Mouse (Mus musculus) neural tube, embryonic 15.5 days (tissue): ENCODE measurements around the gene 1700011M02Rik. TPM values are rescaled to one million over a fixed set of nuclear protein-coding genes. Genes with fewer than 3 reads are reported as not detected.
"Not testable (repeated sequence)": the region's sequence is repeated elsewhere in the genome, so short reads cannot be mapped to it uniquely, and the experiment has no call there.

Experiments used
- ATAC-seq: fragments of 200-750 bp; cut with Nextera tagmentation; 2 replicates; pipeline ENCODE4 v1.8.0; 2017; ENCODE audit warnings: mild to moderate bottlenecking, moderate TSS enrichment, moderate library complexity; ENCODE audit not compliant: low FRiP score
- H3K27ac ChIP-seq: fragments of 300-500 bp; sonication (generic); replicated peaks from 2 replicates; pipeline ENCODE4 v1.5.1; 2015; ENCODE audit warnings: mild to moderate bottlenecking, inconsistent platforms
- H3K27me3 ChIP-seq: fragments of 300-500 bp; sonication (generic); replicated peaks from 2 replicates; pipeline ENCODE4 v1.6.1; 2015; ENCODE audit warnings: inconsistent platforms
- H3K36me3 ChIP-seq: fragments of 300-500 bp; sonication (generic); 2 replicates; pipeline ENCODE4 v1.6.1; 2015; ENCODE audit warnings: inconsistent platforms
- H3K4me1 ChIP-seq: fragments of 300-500 bp; sonication (generic); 2 replicates; pipeline ENCODE4 v1.6.1; 2015; ENCODE audit warnings: inconsistent platforms
- H3K4me2 ChIP-seq: fragments of 300-500 bp; sonication (generic); 2 replicates; pipeline ENCODE4 v1.6.1; 2015; ENCODE audit warnings: inconsistent platforms, mild to moderate bottlenecking, moderate library complexity
- H3K4me3 ChIP-seq: fragments of 300-500 bp; sonication (generic); replicated peaks from 2 replicates; pipeline ENCODE4 v1.5.1; 2015; ENCODE audit warnings: mild to moderate bottlenecking, inconsistent platforms
- H3K9ac ChIP-seq: fragments of 300-500 bp; sonication (generic); replicated peaks from 2 replicates; pipeline ENCODE4 v1.6.1; 2015; ENCODE audit warnings: mild to moderate bottlenecking, inconsistent platforms
- H3K9me3 ChIP-seq: fragments of 300-500 bp; sonication (generic); replicated peaks from 2 replicates; pipeline ENCODE4 v1.6.1; 2016; ENCODE audit warnings: inconsistent platforms
- WGBS: fragments of 180-500 bp; shearing (Covaris S2); methylation state at CpG from one replicate; pipeline ENCODE4 v1.1.7; 2015; ENCODE audit warnings: mixed read lengths; 5-methylcytosine and 5-hydroxymethylcytosine counted together
- polyA plus RNA-seq: library from polyadenylated mRNA; unstranded; fragments of >200 nt; fragmentation: Nextera tagmentation; extraction: Ambion mirVana; gene quantifications from 2 replicates; pipeline ENCODE4 v1.2.1, GENCODE M21; 2015

1700011M02Rik gene
- polyA plus RNA-seq: not detected in 2 replicates

- not testable (repeated sequence) for H3K36me3 ChIP-seq, H3K4me3 ChIP-seq, H3K27ac ChIP-seq, H3K9me3 ChIP-seq, H3K27me3 ChIP-seq, H3K4me1 ChIP-seq, H3K9ac ChIP-seq, H3K4me2 ChIP-seq, ATAC-seq
- 91% methylated on average over 7 of the region's 9 CpGs for WGBS
Observed at GRCm38 (mm10) chrX:102908587-102908986, at the start of gene 1700011M02Rik, which contains the start of gene Dmrtc1a. Gene 1700011M02Rik (plus strand): TSS chrX:102908905. Gene Dmrtc1a (minus strand): TSS chrX:102908687.

- ATAC-seq: no peak
- Histone ChIP-seq H3K36me3 (no peaks in the 10 kb centered on the region), H3K9ac (no peak within 1 kb of the TSS), H3K27me3 (no peaks in the 10 kb centered on the region), H3K9me3 (no peaks in the 10 kb centered on the region), H3K4me3 (no peak within 1 kb of the TSS), H3K4me2 (no peak within 1 kb of the TSS), H3K4me1 (no peaks in the 10 kb centered on the region), H3K27ac (no peak within 1 kb of the TSS)
- WGBS: 89% methylated on average over 6 of the region's 6 CpGs
Observed at GRCm38 (mm10) chrX:102867871-102868270, 40.8 kb upstream of the 1700011M02Rik start, which contains the start of gene 1700031F05Rik. Gene 1700031F05Rik (minus strand): TSS chrX:102867971.

GRCm38 (mm10) chrX:102914823-102915222 is 6.1 kb downstream of the 1700011M02Rik start:
- WGBS: 89% methylated on average over 1 of the region's 1 CpGs
- not testable (repeated sequence) for H3K27ac ChIP-seq, H3K4me3 ChIP-seq, H3K4me2 ChIP-seq, H3K4me1 ChIP-seq, H3K27me3 ChIP-seq, H3K9ac ChIP-seq, ATAC-seq, H3K36me3 ChIP-seq, H3K9me3 ChIP-seq

GRCm38 (mm10) chrX:102926707-102927106 is 18.0 kb downstream of the 1700011M02Rik start:
- WGBS: 48% methylated on average over 4 of the region's 4 CpGs
- H3K27me3 ChIP-seq, H3K36me3 ChIP-seq, H3K4me3 ChIP-seq, H3K9me3 ChIP-seq, H3K27ac ChIP-seq, H3K9ac ChIP-seq, H3K4me1 ChIP-seq, H3K4me2 ChIP-seq: not testable (repeated sequence)
- ATAC-seq: peak; percentile 57; the same call in 1 of the 2 replicates

- WGBS: 88% methylated on average over 6 of the region's 6 CpGs
- not testable (repeated sequence) for H3K4me3 ChIP-seq, H3K4me2 ChIP-seq, H3K27me3 ChIP-seq, H3K9me3 ChIP-seq, H3K9ac ChIP-seq, H3K36me3 ChIP-seq, H3K4me1 ChIP-seq, ATAC-seq, H3K27ac ChIP-seq
Observed at GRCm38 (mm10) chrX:102928072-102928471, 19.4 kb downstream of the 1700011M02Rik start, which contains the start of gene 1700018G05Rik. Gene 1700018G05Rik (plus strand): TSS chrX:102928372.

- Histone ChIP-seq H3K36me3 (no peaks in the 10 kb centered on the region), H3K9ac (peak overlapping the region; percentile 48; the same call in 1 of the 2 replicates), H3K27ac (peak overlapping the region; percentile 41; the same call in 1 of the 2 replicates), H3K4me1 (peaks cover 9% of the 10 kb centered on the region; the same call in 1 of the 2 replicates), H3K27me3 (peaks cover 17% of the 10 kb centered on the region), H3K9me3 (no peaks in the 10 kb centered on the region), H3K4me2 (peak overlapping the region; percentile 68), H3K4me3 (peak overlapping the region; percentile 53)
- peak; percentile 16; the same call in 1 of the 2 replicates for ATAC-seq
- WGBS: 49% methylated on average over 12 of the region's 12 CpGs
Observed at GRCm38 (mm10) chrX:102932992-102933570, 24.4 kb downstream of the 1700011M02Rik start.

- Histone ChIP-seq H3K27me3 (peaks cover 17% of the 10 kb centered on the region), H3K4me2 (peak overlapping the region; percentile 68), H3K4me3 (peak overlapping the region; percentile 53), H3K27ac (peak overlapping the region; percentile 41; the same call in 1 of the 2 replicates), H3K4me1 (peaks cover 9% of the 10 kb centered on the region; the same call in 1 of the 2 replicates), H3K9ac (peak overlapping the region; percentile 48), H3K36me3 (no peaks in the 10 kb centered on the region), H3K9me3 (no peaks in the 10 kb centered on the region)
- ATAC-seq: peak; percentile 87
- WGBS: 19% methylated on average over 47 of the region's 68 CpGs
Observed at GRCm38 (mm10) chrX:102933571-102934394, 25.1 kb downstream of the 1700011M02Rik start.

GRCm38 (mm10) chrX:102934395-102934764 is 25.7 kb downstream of the 1700011M02Rik start:
- Histone ChIP-seq H3K4me1 (peaks cover 9% of the 10 kb centered on the region; the same call in 1 of the 2 replicates), H3K36me3 (no peaks in the 10 kb centered on the region), H3K27me3 (peaks cover 17% of the 10 kb centered on the region), H3K9me3 (no peaks in the 10 kb centered on the region), H3K4me3 (peak overlapping the region; percentile 53), H3K4me2 (peak overlapping the region; percentile 68), H3K27ac (no peak overlapping the region), H3K9ac (no peak overlapping the region)
- peak; percentile 32; the same call in 1 of the 2 replicates for ATAC-seq
- WGBS: 47% methylated on average over 8 of the region's 8 CpGs

GRCm38 (mm10) chrX:102936743-102937142 is 28.0 kb downstream of the 1700011M02Rik start:
- no peaks in the 10 kb centered on the region for H3K36me3 ChIP-seq
- ATAC-seq: no peak
- 86% methylated on average over 5 of the region's 5 CpGs for WGBS

GRCm38 (mm10) chrX:102950136-102950535 is 41.4 kb downstream of the 1700011M02Rik start:
- WGBS: 93% methylated on average over 11 of the region's 11 CpGs
- not testable (repeated sequence) for H3K9me3 ChIP-seq, H3K4me2 ChIP-seq, H3K27me3 ChIP-seq, H3K36me3 ChIP-seq, H3K4me1 ChIP-seq, H3K9ac ChIP-seq, H3K4me3 ChIP-seq, ATAC-seq, H3K27ac ChIP-seq

More at GRCm38 (mm10) chrX:102936743-102937142, 28.0 kb downstream of the 1700011M02Rik start:
- peaks cover 9% of the 10 kb centered on the region; the same call in 1 of the 2 replicates for H3K4me1 ChIP-seq
- peaks cover 17% of the 10 kb centered on the region for H3K27me3 ChIP-seq
- no peak overlapping the region for H3K9ac ChIP-seq
- no peak overlapping the region for H3K4me2 ChIP-seq
- H3K27ac ChIP-seq: no peak overlapping the region
- no peak overlapping the region for H3K4me3 ChIP-seq
- no peaks in the 10 kb centered on the region for H3K9me3 ChIP-seq

- 37% methylated on average over 4 of the region's 4 CpGs for WGBS
- H3K9ac ChIP-seq: no peak overlapping the region
- peak; percentile 69; the same call in 1 of the 2 replicates for ATAC-seq
- H3K4me1 ChIP-seq: no peaks in the 10 kb centered on the region
- peaks cover 6% of the 10 kb centered on the region; the same call in 1 of the 2 replicates for H3K27me3 ChIP-seq
- H3K27ac ChIP-seq: no peak overlapping the region
- no peak overlapping the region for H3K4me3 ChIP-seq
- H3K36me3 ChIP-seq: no peaks in the 10 kb centered on the region
- no peak overlapping the region for H3K4me2 ChIP-seq
- H3K9me3 ChIP-seq: no peaks in the 10 kb centered on the region
Observed at GRCm38 (mm10) chrX:102958917-102959316, 50.2 kb downstream of the 1700011M02Rik start.
